Mouse (Mus musculus): ENCODE data around the gene Ncstn. TPM values are rescaled to one million over a fixed set of nuclear protein-coding genes. Genes with fewer than 3 reads are reported as not detected.

Ncstn gene
- polyA plus RNA-seq, 1 experiment from 2014 or later, result 117 TPM

DNA sequence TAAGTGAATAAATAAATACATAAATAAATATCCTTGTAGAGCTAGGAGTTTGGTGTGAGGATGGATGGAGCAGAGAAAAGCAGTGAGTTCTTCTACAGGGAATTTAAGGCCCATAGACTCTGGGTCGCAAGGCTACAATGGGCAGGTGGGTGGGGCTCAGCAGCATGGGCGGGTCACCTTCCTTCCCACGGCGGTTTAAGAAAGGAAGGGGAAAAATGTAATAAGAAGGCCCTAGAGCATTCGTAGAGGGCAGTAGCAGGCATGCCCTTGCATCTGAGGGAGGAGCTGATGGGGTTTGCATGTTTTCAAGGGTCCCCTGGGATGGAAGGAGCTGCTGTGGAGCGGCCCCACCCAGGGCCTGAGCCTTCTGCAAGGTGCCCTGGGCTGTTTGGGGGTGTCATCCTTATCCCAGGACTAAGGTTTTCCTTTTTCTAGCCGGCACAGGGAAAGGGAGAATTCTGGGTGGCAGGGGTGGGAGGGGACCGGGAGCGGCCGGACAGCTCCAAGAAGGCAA is 29.8 kb downstream of the Ncstn start:
- no peak for DNase-seq
- H3K36me3 ChIP-seq (ENCODE audit: control insufficient read depth, insufficient read depth, low read length), result no peaks in the 10 kb centered on the region
- H3K9me3 ChIP-seq (ENCODE audit: control insufficient read depth, low read length), result no peaks in the 10 kb centered on the region
- peaks cover 44% of the 10 kb centered on the region for H3K4me1 ChIP-seq (ENCODE audit: control insufficient read depth, insufficient read depth, low read length)
- no peaks in the 10 kb centered on the region for H3K27me3 ChIP-seq (ENCODE audit: control insufficient read depth, insufficient read depth, low read length)
- peak overlapping the region; percentile 44; the same call in 1 of the 2 replicates for H3K4me3 ChIP-seq (replicated peaks; ENCODE audit: low read depth, low read length)
- ATAC-seq (ENCODE audit: low FRiP score, low TSS enrichment), result no peak
- 8% methylated on average over 10 of the region's 10 CpGs for WGBS
- H3K4me2 ChIP-seq (ENCODE audit: low read length), result peak overlapping the region; percentile 80
- peak overlapping the region; percentile 32; the same call in 1 of the 2 replicates for H3K9ac ChIP-seq (replicated peaks; ENCODE audit: low read length)
- 0 out of 2 replicates have a peak overlapping the region, but pooled peaks have one; percentile 9 for H3K27ac ChIP-seq (replicated peaks; ENCODE audit: low read depth, low read length)

DNA sequence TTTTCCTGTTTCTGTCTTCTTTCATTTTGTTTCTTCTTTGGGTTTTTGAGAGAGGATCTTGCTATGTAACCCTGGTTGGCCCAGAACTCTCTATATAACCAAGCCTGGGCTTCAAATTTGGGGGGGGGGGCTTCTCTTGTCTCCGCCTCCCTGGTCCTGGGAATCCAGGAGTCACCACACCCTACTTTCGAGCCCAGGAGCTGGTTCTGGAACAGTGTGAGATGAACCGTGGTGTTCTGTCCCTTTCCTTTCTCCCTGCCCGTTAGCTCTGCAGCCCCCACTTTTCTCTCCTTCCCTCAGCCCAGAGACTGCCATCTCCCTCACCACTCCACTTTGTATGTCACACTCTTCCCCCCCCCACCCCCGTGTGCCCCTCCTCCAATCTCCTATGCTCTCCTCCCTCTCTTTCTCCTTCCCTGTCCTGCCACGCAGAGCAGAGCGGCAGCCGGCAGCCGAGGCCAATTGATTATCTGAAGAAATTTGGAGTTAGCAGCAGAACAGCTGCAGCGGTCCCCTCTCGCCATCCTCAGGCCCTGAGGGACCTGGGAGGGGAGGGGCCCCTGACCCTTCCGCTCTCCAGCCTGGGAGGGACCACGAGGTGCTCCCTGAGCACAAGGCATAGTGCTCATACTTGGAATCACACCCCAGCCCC is 33.3 kb downstream of the Ncstn start:
- Histone ChIP-seq H3K9me3 (ENCODE audit: control insufficient read depth, low read length) (no peaks in the 10 kb centered on the region), H3K4me1 (ENCODE audit: control insufficient read depth, insufficient read depth, low read length) (peaks cover 37% of the 10 kb centered on the region), H3K4me2 (ENCODE audit: low read length) (peak overlapping the region; percentile 35), H3K36me3 (ENCODE audit: control insufficient read depth, insufficient read depth, low read length) (no peaks in the 10 kb centered on the region), H3K9ac (replicated peaks; ENCODE audit: low read length) (peak overlapping the region; percentile 7; the same call in 1 of the 2 replicates), H3K27me3 (ENCODE audit: control insufficient read depth, insufficient read depth, low read length) (no peaks in the 10 kb centered on the region), H3K4me3 (replicated peaks; ENCODE audit: low read depth, low read length) (no peak overlapping the region), H3K27ac (replicated peaks; ENCODE audit: low read depth, low read length) (peak overlapping the region; percentile 89)
- WGBS, result 8% methylated on average over 13 of the region's 13 CpGs
- DNase-seq (peak; percentile 77), ATAC-seq (ENCODE audit: low FRiP score, low TSS enrichment) (peak; percentile 48)

GRCm38 (mm10) chr1:172048241-172048734 is 34.3 kb downstream of the Ncstn start:
- ATAC-seq (ENCODE audit: low FRiP score, low TSS enrichment), result peak; percentile 81
- WGBS, result 10% methylated on average over 6 of the region's 6 CpGs
- H3K9ac ChIP-seq (replicated peaks; ENCODE audit: low read length), result peak overlapping the region; percentile 24; the same call in 1 of the 2 replicates

GRCm38 (mm10) chr1:172046938-172047337 is 35.7 kb downstream of the Ncstn start:
- H3K36me3 ChIP-seq (ENCODE audit: control insufficient read depth, insufficient read depth, low read length), result no peaks in the 10 kb centered on the region
- H3K4me2 ChIP-seq (ENCODE audit: low read length), result no peak overlapping the region
- no peaks in the 10 kb centered on the region for H3K9me3 ChIP-seq (ENCODE audit: control insufficient read depth, low read length)
- H3K4me3 ChIP-seq (replicated peaks; ENCODE audit: low read depth, low read length), result no peak overlapping the region
- H3K4me1 ChIP-seq (ENCODE audit: control insufficient read depth, insufficient read depth, low read length), result peaks cover 21% of the 10 kb centered on the region
- no peaks in the 10 kb centered on the region for H3K27me3 ChIP-seq (ENCODE audit: control insufficient read depth, insufficient read depth, low read length)
- ATAC-seq (ENCODE audit: low FRiP score, low TSS enrichment), result no peak
- DNase-seq, result peak; percentile 90
- H3K27ac ChIP-seq (replicated peaks; ENCODE audit: low read depth, low read length), result no peak overlapping the region
- H3K9ac ChIP-seq (replicated peaks; ENCODE audit: low read length), result 0 out of 2 replicates have a peak overlapping the region, but pooled peaks have one; percentile 2
- 8% methylated on average over 5 of the region's 5 CpGs for WGBS

More at GRCm38 (mm10) chr1:172048241-172048734, 34.3 kb downstream of the Ncstn start:
- Histone ChIP-seq H3K27me3 (ENCODE audit: control insufficient read depth, insufficient read depth, low read length) (no peaks in the 10 kb centered on the region), H3K9me3 (ENCODE audit: control insufficient read depth, low read length) (no peaks in the 10 kb centered on the region), H3K27ac (replicated peaks; ENCODE audit: low read depth, low read length) (peak overlapping the region; percentile 89), H3K4me1 (ENCODE audit: control insufficient read depth, insufficient read depth, low read length) (peaks cover 27% of the 10 kb centered on the region), H3K4me2 (ENCODE audit: low read length) (peak overlapping the region; percentile 35), H3K4me3 (replicated peaks; ENCODE audit: low read depth, low read length) (no peak overlapping the region), H3K36me3 (ENCODE audit: control insufficient read depth, insufficient read depth, low read length) (no peaks in the 10 kb centered on the region)
- peak; percentile 74 for DNase-seq

- ATAC-seq (ENCODE audit: low FRiP score, low TSS enrichment) (no peak), DNase-seq (no peak)
- Histone ChIP-seq H3K9me3 (ENCODE audit: control insufficient read depth, low read length) (no peaks in the 10 kb centered on the region), H3K4me3 (replicated peaks; ENCODE audit: low read depth, low read length) (no peak overlapping the region), H3K27me3 (ENCODE audit: control insufficient read depth, insufficient read depth, low read length) (no peaks in the 10 kb centered on the region), H3K36me3 (ENCODE audit: control insufficient read depth, insufficient read depth, low read length) (no peaks in the 10 kb centered on the region), H3K4me2 (ENCODE audit: low read length) (no peak overlapping the region), H3K4me1 (ENCODE audit: control insufficient read depth, insufficient read depth, low read length) (peaks cover 21% of the 10 kb centered on the region), H3K9ac (replicated peaks; ENCODE audit: low read length) (0 out of 2 replicates have a peak overlapping the region, but pooled peaks have one; percentile 2), H3K27ac (replicated peaks; ENCODE audit: low read depth, low read length) (no peak overlapping the region)
- 78% methylated on average over 8 of the region's 8 CpGs for WGBS
Measured at GRCm38 (mm10) chr1:172046410-172046809, 36.2 kb downstream of the Ncstn start.

DNA sequence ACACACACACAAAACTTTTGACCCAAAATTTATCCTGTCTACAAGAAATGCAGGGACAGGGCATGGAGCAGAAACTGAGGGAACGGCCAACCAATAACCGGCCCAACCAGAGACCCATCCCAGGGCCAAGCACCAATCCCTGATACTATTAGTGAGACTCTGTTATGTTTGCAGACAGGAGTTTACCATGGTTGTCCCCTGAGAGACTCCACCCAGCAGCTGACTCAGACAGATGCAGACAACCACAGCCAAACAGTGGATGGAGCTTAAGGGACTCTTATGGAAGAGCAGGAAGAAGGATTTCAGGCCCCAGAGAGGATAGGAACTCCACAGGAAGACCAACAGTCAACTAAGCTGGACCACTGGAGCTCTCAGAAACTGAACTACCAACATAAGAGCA is 52.7 kb downstream of the Ncstn start:
- no peaks in the 10 kb centered on the region for H3K36me3 ChIP-seq (ENCODE audit: control insufficient read depth, insufficient read depth, low read length)
- peaks cover 25% of the 10 kb centered on the region for H3K4me1 ChIP-seq (ENCODE audit: control insufficient read depth, insufficient read depth, low read length)
- no peak overlapping the region for H3K4me3 ChIP-seq (replicated peaks; ENCODE audit: low read depth, low read length)
- no peak overlapping the region for H3K4me2 ChIP-seq (ENCODE audit: low read length)
- 95% methylated on average over 2 of the region's 2 CpGs for WGBS
- H3K9ac ChIP-seq (replicated peaks; ENCODE audit: low read length), result no peak overlapping the region
- no peak for ATAC-seq (ENCODE audit: low FRiP score, low TSS enrichment)
- no peaks in the 10 kb centered on the region for H3K9me3 ChIP-seq (ENCODE audit: control insufficient read depth, low read length)
- H3K27me3 ChIP-seq (ENCODE audit: control insufficient read depth, insufficient read depth, low read length), result no peaks in the 10 kb centered on the region
- DNase-seq, result no peak
- H3K27ac ChIP-seq (replicated peaks; ENCODE audit: low read depth, low read length), result no peak overlapping the region

GRCm38 (mm10) chr1:172028394-172029275 is 54.0 kb downstream of the Ncstn start, which contains the start of gene Vangl2:
Gene Vangl2 (minus strand): TSS chr1:172028444.
- H3K4me2 ChIP-seq (ENCODE audit: low read length), result peak within 1 kb of the TSS; percentile 98
- no peaks in the 10 kb centered on the region for H3K36me3 ChIP-seq (ENCODE audit: control insufficient read depth, insufficient read depth, low read length)
- H3K4me1 ChIP-seq (ENCODE audit: control insufficient read depth, insufficient read depth, low read length), result peaks cover 38% of the 10 kb centered on the region
- no peaks in the 10 kb centered on the region for H3K9me3 ChIP-seq (ENCODE audit: control insufficient read depth, low read length)
- no peaks in the 10 kb centered on the region for H3K27me3 ChIP-seq (ENCODE audit: control insufficient read depth, insufficient read depth, low read length)
- 20% methylated on average over 21 of the region's 21 CpGs for WGBS
- DNase-seq, result no peak
- H3K27ac ChIP-seq (replicated peaks; ENCODE audit: low read depth, low read length), result peak within 1 kb of the TSS; percentile 96
- H3K4me3 ChIP-seq (replicated peaks; ENCODE audit: low read depth, low read length), result peak within 1 kb of the TSS; percentile 96
- ATAC-seq (ENCODE audit: low FRiP score, low TSS enrichment), result no peak
- peak within 1 kb of the TSS; percentile 97 for H3K9ac ChIP-seq (replicated peaks; ENCODE audit: low read length)

GRCm38 (mm10) chr1:172027809-172028102 is 54.8 kb downstream of the Ncstn start:
- peak; percentile 67 for DNase-seq
- peak overlapping the region; percentile 98 for H3K4me2 ChIP-seq (ENCODE audit: low read length)
- peak overlapping the region; percentile 96 for H3K4me3 ChIP-seq (replicated peaks; ENCODE audit: low read depth, low read length)
- H3K36me3 ChIP-seq (ENCODE audit: control insufficient read depth, insufficient read depth, low read length), result no peaks in the 10 kb centered on the region
- ATAC-seq (ENCODE audit: low FRiP score, low TSS enrichment), result no peak; the same call in 1 of the 2 replicates
- H3K27me3 ChIP-seq (ENCODE audit: control insufficient read depth, insufficient read depth, low read length), result no peaks in the 10 kb centered on the region
- H3K27ac ChIP-seq (replicated peaks; ENCODE audit: low read depth, low read length), result peak overlapping the region; percentile 96
- no peaks in the 10 kb centered on the region for H3K9me3 ChIP-seq (ENCODE audit: control insufficient read depth, low read length)
- peak overlapping the region; percentile 97 for H3K9ac ChIP-seq (replicated peaks; ENCODE audit: low read length)
- 3% methylated on average over 10 of the region's 10 CpGs for WGBS
- H3K4me1 ChIP-seq (ENCODE audit: control insufficient read depth, insufficient read depth, low read length), result peaks cover 44% of the 10 kb centered on the region

All from midbrain, embryonic 14.5 days (tissue).